Comparison of ENCODE assay signal across 8 mouse cellular contexts in the genomic region with DNA sequence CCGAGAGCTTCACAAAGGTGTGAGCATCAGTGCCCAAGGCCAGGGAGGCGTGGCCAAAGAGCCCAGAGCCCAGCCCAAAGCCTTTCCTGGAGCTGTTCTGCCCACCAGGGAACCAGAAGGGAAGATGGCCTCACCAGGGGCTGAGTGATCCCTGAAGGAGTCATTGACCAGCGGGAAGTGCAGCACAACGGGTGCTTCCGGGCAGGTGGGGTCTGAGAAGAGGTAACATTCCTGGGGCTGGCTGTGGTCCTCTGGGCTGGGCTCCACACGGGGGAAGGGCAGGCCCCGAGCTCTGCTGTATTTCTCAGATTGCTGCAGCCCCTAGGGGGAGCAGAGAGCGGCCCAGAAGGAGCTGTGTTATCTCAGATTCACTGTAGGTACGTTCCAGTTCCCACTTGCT. TPM values are rescaled to one million over a fixed set of nuclear protein-coding genes. Genes with fewer than 3 reads are reported as not detected.
DNase-seq lines count a peak whose midpoint lies in the region; ATAC-seq and TF ChIP-seq lines count a peak whose summit lies in the region.
"Had no signal": no experiment of that assay in that cellular context is flagged by ENCODE, and none has a peak within 500 bp of the region (broad histone marks: within the 10 kb centered on the region; RNA-seq: fewer than 3 reads in every experiment).

No protein-coding gene starts in this region.

- H3K9me3 ChIP-seq in hindbrain, postnatal 0 days (ENCODE audit: low read length) = no peaks in the 10 kb centered on the region
- H3K9me3 ChIP-seq in neural tube, embryonic 13.5 days = no peaks in the 10 kb centered on the region

- DNase-seq in kidney, postnatal 4 days = peak; percentile 56 to 60
- no peak for DNase-seq in kidney, adult 11 months
- peak; percentile 54 for DNase-seq in embryo, embryonic 10 days (ENCODE audit: low spot score)
- peak; percentile 19 for DNase-seq in hindbrain, postnatal 0 days (ENCODE audit: low spot score)
- no peak for DNase-seq in Muller cell, postnatal 12 days (ENCODE audit: inconsistent ontology term)
- no peak for DNase-seq in frontal cortex, postnatal 10 days (ENCODE audit: low spot score in 2 of 2)

- H3K4me3 ChIP-seq in hindbrain, postnatal 0 days (ENCODE audit: low read length) = no peak overlapping the region
- no peak overlapping the region for H3K4me3 ChIP-seq in neural tube, embryonic 13.5 days

- WGBS in hindbrain, postnatal 0 days = 2% methylated on average over 9 of the region's 9 CpGs
- 4% methylated on average over 9 of the region's 9 CpGs for WGBS in neural tube, embryonic 13.5 days

- TF ChIP-seq CTCF in hindbrain, postnatal 0 days (IDR thresholded peaks at IDR 0.05; ENCODE audit: low read depth) = peak; percentile 50

- no peaks in the 10 kb centered on the region for H3K36me3 ChIP-seq in hindbrain, postnatal 0 days (ENCODE audit: insufficient read depth, low read length)
- no peaks in the 10 kb centered on the region for H3K36me3 ChIP-seq in neural tube, embryonic 13.5 days

- no peak overlapping the region for H3K9ac ChIP-seq in hindbrain, postnatal 0 days (replicated peaks; ENCODE audit: low read length)
- 0 out of 2 replicates have a peak overlapping the region, but pooled peaks have one; percentile 13 for H3K9ac ChIP-seq in neural tube, embryonic 13.5 days

- no peaks in the 10 kb centered on the region for H3K27me3 ChIP-seq in hindbrain, postnatal 0 days (ENCODE audit: insufficient read depth, low read length)
- H3K27me3 ChIP-seq in neural tube, embryonic 13.5 days = no peaks in the 10 kb centered on the region

- no peaks in the 10 kb centered on the region for H3K4me1 ChIP-seq in hindbrain, postnatal 0 days (ENCODE audit: insufficient read depth, low read length)
- H3K4me1 ChIP-seq in neural tube, embryonic 13.5 days (replicated peaks) = 0 out of 2 replicates have a peak, but pooled peaks cover 3% of the 10 kb centered on the region

- peak overlapping the region; percentile 13; the same call in 1 of the 2 replicates for H3K4me2 ChIP-seq in hindbrain, postnatal 0 days (ENCODE audit: low read depth, low read length)
- peak overlapping the region; percentile 25; the same call in 1 of the 2 replicates for H3K4me2 ChIP-seq in neural tube, embryonic 13.5 days

- no peak overlapping the region for H3K27ac ChIP-seq in hindbrain, postnatal 0 days
- H3K27ac ChIP-seq in neural tube, embryonic 13.5 days (replicated peaks) = no peak overlapping the region

- no peak for ATAC-seq in hindbrain, postnatal 0 days
- ATAC-seq in neural tube, embryonic 13.5 days (ENCODE audit: low read depth) = no peak

RNA-seq across cellular contexts. Expression of gene Pla2g4d, which starts 20.4 kb away (rescaled TPM):
- total RNA-seq in hindbrain, postnatal 0 days (2014; rRNA removed) = 0.14 and 0.16 TPM in 2 replicates
- polyA plus RNA-seq in hindbrain, postnatal 0 days (2015; fragmentation: Nextera tagmentation; extraction: Ambion mirVana) = 0.20 TPM in 2 replicates
- 0.06 TPM in 1 of 2 replicates, not detected in the other for polyA plus RNA-seq in neural tube, embryonic 13.5 days (2015; fragmentation: Nextera tagmentation; extraction: Ambion mirVana)
- total RNA-seq: neutrophil, adult 5-6 weeks had no signal

RNA-seq across cellular contexts. Expression of gene Pla2g4e, which starts 23.5 kb away (rescaled TPM):
- 14.9 and 15.0 TPM in 2 replicates for total RNA-seq in hindbrain, postnatal 0 days (2014; rRNA removed)
- 6.7 and 8.0 TPM in 2 replicates for polyA plus RNA-seq in hindbrain, postnatal 0 days (2015; fragmentation: Nextera tagmentation; extraction: Ambion mirVana)
- polyA plus RNA-seq in neural tube, embryonic 13.5 days (2015; fragmentation: Nextera tagmentation; extraction: Ambion mirVana) = 1.1 and 1.3 TPM in 2 replicates
- total RNA-seq: neutrophil, adult 5-6 weeks had no signal

RNA-seq across cellular contexts. Expression of gene Pla2g4f, which starts 45.3 kb away (rescaled TPM):
- not detected in 2 replicates for total RNA-seq in hindbrain, postnatal 0 days (2014; rRNA removed)
- polyA plus RNA-seq in hindbrain, postnatal 0 days (2015; fragmentation: Nextera tagmentation; extraction: Ambion mirVana) = not detected in 2 replicates
- not detected in 2 replicates for polyA plus RNA-seq in neural tube, embryonic 13.5 days (2015; fragmentation: Nextera tagmentation; extraction: Ambion mirVana)

Comparison
In these comparisons a context has a peak if more than half of its experiments do, and no peak if none do; other contexts are left out.
1. DNase-seq: peak in kidney, postnatal 4 days (2 of 2), embryo, embryonic 10 days (single experiment) and hindbrain, postnatal 0 days (single experiment); none in kidney, adult 11 months (single experiment), Muller cell, postnatal 12 days (single experiment) and frontal cortex, postnatal 10 days (0 of 2).